ENCODE assay signal across 35 mouse cellular contexts in genomic region chr10:67474336-67474735, GRCm38 (mm10).
DNase-seq lines count a peak whose midpoint lies in the region; ATAC-seq and TF ChIP-seq lines count a peak whose summit lies in the region.
"Had no signal": no experiment of that assay in that cellular context is flagged by ENCODE, and none has a peak within 500 bp of the region (broad histone marks: within the 10 kb centered on the region; RNA-seq: fewer than 3 reads in every experiment).

No protein-coding gene starts in this region.

- H3K27me3 ChIP-seq in kidney, embryonic 14.5 days (ENCODE audit: control insufficient read depth, insufficient read depth, low read length): no peaks in the 10 kb centered on the region
- no peaks in the 10 kb centered on the region for H3K27me3 ChIP-seq in midbrain, embryonic 14.5 days (ENCODE audit: control insufficient read depth, insufficient read depth, low read length)
- H3K27me3 ChIP-seq: forebrain, embryonic 13.5 days; heart, embryonic 12.5 days; hindbrain, embryonic 13.5 days; limb, embryonic 13.5 days; liver, embryonic 12.5 days; midbrain, embryonic 13.5 days; neural tube, embryonic 15.5 days had no signal

- 83% methylated on average over 2 of the region's 2 CpGs for WGBS in kidney, embryonic 14.5 days
- 84% methylated on average over 2 of the region's 2 CpGs for WGBS in midbrain, embryonic 14.5 days

- no peak for TF ChIP-seq POLR2A in brain, embryonic 14.5 days (IDR thresholded peaks at IDR 0.05; ENCODE audit: borderline replicate concordance, extremely low read depth, insufficient read depth, insufficient read length, poor library complexity, severe bottlenecking)

- H3K27ac ChIP-seq in kidney, embryonic 14.5 days (ENCODE audit: low read depth, low read length): no peak overlapping the region
- no peak overlapping the region for H3K27ac ChIP-seq in midbrain, embryonic 14.5 days (replicated peaks; ENCODE audit: low read depth, low read length)
- H3K27ac ChIP-seq: forebrain, embryonic 13.5 days; gastrocnemius, adult 2 months; heart, adult 2 months; hindbrain, embryonic 13.5 days; layer of hippocampus, adult 2 months; left cerebral cortex, adult 2 months; limb, embryonic 13.5 days; liver, embryonic 12.5 days; macrophage; midbrain, embryonic 13.5 days; neural tube, embryonic 15.5 days; stomach, postnatal 0 days had no signal

- no peaks in the 10 kb centered on the region for H3K9me3 ChIP-seq in kidney, embryonic 14.5 days (ENCODE audit: control insufficient read depth, low read length)
- H3K9me3 ChIP-seq in midbrain, embryonic 14.5 days (ENCODE audit: control insufficient read depth, low read length): no peaks in the 10 kb centered on the region
- H3K9me3 ChIP-seq: forebrain, embryonic 13.5 days; heart, embryonic 12.5 days; hindbrain, embryonic 13.5 days; limb, embryonic 13.5 days; liver, embryonic 12.5 days; midbrain, embryonic 13.5 days; neural tube, embryonic 15.5 days had no signal

- no peak for ATAC-seq in kidney, embryonic 14.5 days (ENCODE audit: low FRiP score, low TSS enrichment)
- ATAC-seq in midbrain, embryonic 14.5 days (ENCODE audit: low FRiP score, low TSS enrichment): no peak
- ATAC-seq: activated CD4-positive, CD25-positive, alpha-beta regulatory T cell, adult 4 months; CD4-positive, CD25-positive, alpha-beta regulatory T cell, adult 4 months; forebrain, embryonic 13.5 days; intestine, postnatal 0 days; liver, embryonic 12.5 days; liver, postnatal 0 days; midbrain, embryonic 13.5 days had no signal

- peak; percentile 5 to 12 for DNase-seq in kidney, adult 8-10 months
- peak; percentile 73 for DNase-seq in NIH3T3 (ENCODE audit: low read depth)
- peak; percentile 30 for DNase-seq in brain, embryonic 14.5 days (ENCODE audit: low read depth)
- peak; percentile 37 to 41 for DNase-seq in kidney, postnatal 36 days
- no peak for DNase-seq in midbrain, embryonic 14.5 days
- DNase-seq in neural tube, embryonic 10.5 days (ENCODE audit: extremely low spot score, low spot score): no peak
- DNase-seq: adrenal gland, adult 8-10 months; cerebellum, adult 11 months; cerebellum, adult 9-10 months; cerebellum, postnatal 36 days; gastrocnemius, adult 2 months; gastrocnemius, postnatal 36 days; heart, adult 2 months; heart, postnatal 4 days; liver, postnatal 0 days; lung, postnatal 10 days; right cerebral cortex, postnatal 25 days; spleen, adult 18-20 months; thymus, adult 18-20 months; thymus, postnatal 25 days had no signal

- no peaks in the 10 kb centered on the region for H3K4me1 ChIP-seq in kidney, embryonic 14.5 days (ENCODE audit: control insufficient read depth, insufficient read depth, low read length)
- H3K4me1 ChIP-seq in midbrain, embryonic 14.5 days (ENCODE audit: control insufficient read depth, insufficient read depth, low read length): no peaks in the 10 kb centered on the region
- H3K4me1 ChIP-seq: forebrain, embryonic 13.5 days; heart, embryonic 12.5 days; hindbrain, embryonic 13.5 days; liver, embryonic 12.5 days; midbrain, embryonic 13.5 days; neural tube, embryonic 15.5 days had no signal

- TF ChIP-seq CTCF in brain, embryonic 14.5 days (IDR thresholded peaks at IDR 0.05; ENCODE audit: borderline replicate concordance, extremely low read depth, insufficient read depth, insufficient read length): no peak

- H3K36me3 ChIP-seq in kidney, embryonic 14.5 days (ENCODE audit: control insufficient read depth, insufficient read depth, low read length): no peaks in the 10 kb centered on the region
- H3K36me3 ChIP-seq in midbrain, embryonic 14.5 days (ENCODE audit: control insufficient read depth, insufficient read depth, low read length): no peaks in the 10 kb centered on the region
- H3K36me3 ChIP-seq: heart, embryonic 12.5 days; hindbrain, embryonic 13.5 days; limb, embryonic 13.5 days; liver, embryonic 12.5 days; midbrain, embryonic 13.5 days; neural tube, embryonic 15.5 days had no signal

- no peak overlapping the region for H3K9ac ChIP-seq in kidney, embryonic 14.5 days (ENCODE audit: low read depth, low read length)
- no peak overlapping the region for H3K9ac ChIP-seq in midbrain, embryonic 14.5 days (replicated peaks; ENCODE audit: low read length)
- H3K9ac ChIP-seq: forebrain, embryonic 13.5 days; heart, embryonic 12.5 days; hindbrain, embryonic 13.5 days; limb, embryonic 13.5 days; liver, embryonic 12.5 days; liver, postnatal 0 days; midbrain, embryonic 13.5 days; neural tube, embryonic 15.5 days had no signal

- no peak overlapping the region for H3K4me2 ChIP-seq in kidney, embryonic 14.5 days (replicated peaks; ENCODE audit: low read depth, low read length)
- no peak overlapping the region for H3K4me2 ChIP-seq in midbrain, embryonic 14.5 days (ENCODE audit: low read length)
- H3K4me2 ChIP-seq: forebrain, embryonic 13.5 days; heart, embryonic 12.5 days; hindbrain, embryonic 13.5 days; limb, embryonic 13.5 days; liver, embryonic 12.5 days; midbrain, embryonic 13.5 days; neural tube, embryonic 15.5 days had no signal

- H3K4me3 ChIP-seq in kidney, embryonic 14.5 days (ENCODE audit: low read length): no peak overlapping the region
- no peak overlapping the region for H3K4me3 ChIP-seq in midbrain, embryonic 14.5 days (replicated peaks; ENCODE audit: low read depth, low read length)
- H3K4me3 ChIP-seq: forebrain, embryonic 13.5 days; gastrocnemius, adult 2 months; heart, adult 2 months; heart, embryonic 12.5 days; hindbrain, embryonic 13.5 days; layer of hippocampus, adult 2 months; left cerebral cortex, adult 2 months; limb, embryonic 13.5 days; liver, embryonic 12.5 days; midbrain, embryonic 13.5 days; neural tube, embryonic 15.5 days had no signal

Comparison
In these comparisons a context has a peak if more than half of its experiments do, and no peak if none do; other contexts are left out.
1. DNase-seq: peak in kidney, adult 8-10 months (2 of 2), NIH3T3 (single experiment), brain, embryonic 14.5 days (single experiment) and kidney, postnatal 36 days (2 of 2); none in midbrain, embryonic 14.5 days (single experiment) and neural tube, embryonic 10.5 days (single experiment).